Mouse (Mus musculus) CH12.LX (cell line): ENCODE data around the gene Pxn.

Experiments
- CHD2 ChIP-seq: IDR thresholded peaks from 2 replicates; pipeline ENCODE4 v1.6.1; 2011; ENCODE audit warnings: low read length, improper control_type of control experiment
- CTCF ChIP-seq, 2 experiments: IDR thresholded peaks in 1 of 2; conservative IDR thresholded peaks in 1 of 2; 2 replicates each; pipeline ENCODE4 v1.5.1; 2011 to 2012; ENCODE audit warnings: low read depth in 2 of 2, low read length in 2 of 2, improper control_type of control experiment in 1 of 2, inconsistent platforms in 1 of 2, mild to moderate bottlenecking in 1 of 2, moderate library complexity in 1 of 2
- EP300 ChIP-seq: IDR thresholded peaks from 2 replicates; pipeline ENCODE4 v1.6.1; 2011; ENCODE audit warnings: low read length, improper control_type of control experiment
- GABPA ChIP-seq: IDR thresholded peaks from 2 replicates; pipeline ENCODE4 v1.6.1; 2012; ENCODE audit warnings: low read depth, low read length, improper control_type of control experiment, inconsistent platforms; ENCODE audit not compliant: insufficient replicate concordance
- NRF1 ChIP-seq: IDR thresholded peaks from 2 replicates; pipeline ENCODE4 v1.6.1; 2014; ENCODE audit warnings: low read depth, mild to moderate bottlenecking, inconsistent platforms, low read length, improper control_type of control experiment, moderate library complexity
- POLR2A ChIP-seq: IDR thresholded peaks from 2 replicates; pipeline ENCODE4 v1.6.1; 2011; ENCODE audit warnings: low read depth, mild to moderate bottlenecking, improper control_type of control experiment, low read length
- UBTF ChIP-seq: IDR thresholded peaks from 2 replicates; pipeline ENCODE4 v1.6.1; 2012; ENCODE audit warnings: low read depth, mild to moderate bottlenecking, inconsistent platforms, low read length, improper control_type of control experiment, moderate library complexity
- ZC3H11A ChIP-seq: IDR thresholded peaks from 2 replicates; pipeline ENCODE4 v1.6.1; 2012; ENCODE audit warnings: low read depth, mild to moderate bottlenecking, inconsistent platforms, low read length, improper control_type of control experiment
- ZKSCAN1 ChIP-seq: IDR thresholded peaks from 2 replicates; pipeline ENCODE4 v1.6.1; 2012; ENCODE audit warnings: low read depth, inconsistent platforms, low read length, improper control_type of control experiment, borderline replicate concordance

DNA sequence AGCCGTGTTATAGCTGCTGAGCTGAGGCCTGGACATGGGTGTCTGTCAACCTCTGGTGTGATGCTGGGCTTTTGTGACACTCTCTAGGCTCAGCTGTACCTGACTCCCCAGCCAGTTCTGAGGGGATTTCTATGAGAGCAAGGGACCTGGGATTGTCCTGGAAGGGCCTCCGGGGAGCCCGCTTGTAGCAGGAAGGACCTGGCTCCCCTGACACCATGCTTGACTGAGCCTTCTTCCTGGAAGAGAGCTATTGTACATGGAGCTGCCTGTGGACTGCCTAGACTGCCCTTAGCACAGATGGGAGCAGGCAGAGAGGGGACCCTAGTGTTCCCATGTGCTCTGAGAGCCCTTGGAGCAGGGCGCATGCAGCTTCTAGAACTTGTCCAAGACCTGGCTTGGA, 18.9 kb downstream of the Pxn start:
- no peak for TF ChIP-seq CTCF (conservative IDR thresholded peaks at IDR 0.05 in 1 of 2, IDR thresholded peaks at IDR 0.05 in 1 of 2; ENCODE audit: low read depth in 2 of 2, low read length in 2 of 2)
- TF ChIP-seq UBTF: no peak
- TF ChIP-seq POLR2A: no peak
- TF ChIP-seq EP300: no peak
- no peak for TF ChIP-seq ZC3H11A
- TF ChIP-seq ZKSCAN1: no peak
- TF ChIP-seq NRF1: no peak
- no peak for TF ChIP-seq GABPA
- no peak for TF ChIP-seq CHD2
